Mouse (Mus musculus) olfactory bulb, adult 2 months (tissue): ENCODE measurements at regions not wholly inside any gene's neighbourhood (a gene's known extent, or its start where the extent isn't known, plus 50 kb on each side); places are given as distances from the start of the nearest gene placed in this dataset.

Source experiments
- CTCF ChIP-seq: fragments of 200-500 bp; IDR thresholded peaks from 2 replicates; pipeline ENCODE4 v1.5.1; 2012; ENCODE audit warnings: low read depth, mild to moderate bottlenecking, low read length, moderate library complexity; ENCODE audit not compliant: insufficient read depth
- POLR2A ChIP-seq: fragments of 200-500 bp; IDR thresholded peaks from 2 replicates; pipeline ENCODE4 v1.6.1; 2012; ENCODE audit warnings: mild to moderate bottlenecking, low read depth, low read length, moderate library complexity; ENCODE audit not compliant: insufficient read depth

DNA sequence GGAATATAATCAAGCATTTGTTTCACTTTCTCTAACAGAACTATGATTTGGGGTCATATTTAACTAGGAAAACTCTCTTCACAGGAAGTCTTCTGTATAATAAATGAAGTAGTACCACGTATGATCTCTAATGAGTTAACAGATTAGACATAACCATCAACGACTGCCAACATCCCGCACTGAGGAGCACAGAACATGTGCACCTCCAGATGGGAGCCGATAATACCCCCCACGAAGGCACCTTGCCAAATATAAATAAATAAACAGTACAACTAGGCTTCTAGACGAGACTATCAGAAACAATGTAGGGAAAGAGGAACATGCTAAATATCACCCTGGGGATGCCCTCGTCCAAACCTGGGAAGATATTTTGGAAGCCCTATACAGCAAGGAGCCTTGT, 114.8 kb upstream of the Cited2 start:
- TF ChIP-seq POLR2A (no peak), CTCF (no peak)
